Mouse (Mus musculus) Muller cell, postnatal 12 days (primary cell): ENCODE measurements around the gene Ffar2.
A peak's percentile ranks its signal among the peaks of the same experiment; 100 is the strongest.

ENCODE experiments used
- DNase-seq: peaks from one replicate; pipeline ENCODE4 v3.0.0-alpha.2; 2015; ENCODE audit errors: inconsistent ontology term

Ffar2 gene

DNA sequence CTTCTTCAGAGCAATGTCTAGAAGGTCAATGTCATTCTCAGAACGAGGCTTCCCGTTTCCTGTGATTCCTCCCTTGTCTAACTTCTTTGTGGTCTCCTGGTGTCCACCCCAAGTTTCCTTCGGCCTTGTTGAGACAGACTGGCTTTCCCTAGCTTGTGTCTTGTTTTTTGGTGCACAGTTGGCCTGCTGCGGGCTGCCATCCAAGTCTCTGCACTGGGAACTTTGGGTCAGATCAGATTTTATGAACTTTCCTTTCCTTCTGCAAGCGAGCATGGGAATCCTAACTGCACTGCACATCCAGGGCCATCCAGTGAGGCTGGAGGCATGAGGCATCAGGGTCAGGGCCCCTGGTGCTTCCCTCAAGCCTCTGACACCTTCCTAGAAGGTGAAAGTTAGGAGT is 2.0 kb downstream of the Ffar2 start:
- no peak for DNase-seq

DNA sequence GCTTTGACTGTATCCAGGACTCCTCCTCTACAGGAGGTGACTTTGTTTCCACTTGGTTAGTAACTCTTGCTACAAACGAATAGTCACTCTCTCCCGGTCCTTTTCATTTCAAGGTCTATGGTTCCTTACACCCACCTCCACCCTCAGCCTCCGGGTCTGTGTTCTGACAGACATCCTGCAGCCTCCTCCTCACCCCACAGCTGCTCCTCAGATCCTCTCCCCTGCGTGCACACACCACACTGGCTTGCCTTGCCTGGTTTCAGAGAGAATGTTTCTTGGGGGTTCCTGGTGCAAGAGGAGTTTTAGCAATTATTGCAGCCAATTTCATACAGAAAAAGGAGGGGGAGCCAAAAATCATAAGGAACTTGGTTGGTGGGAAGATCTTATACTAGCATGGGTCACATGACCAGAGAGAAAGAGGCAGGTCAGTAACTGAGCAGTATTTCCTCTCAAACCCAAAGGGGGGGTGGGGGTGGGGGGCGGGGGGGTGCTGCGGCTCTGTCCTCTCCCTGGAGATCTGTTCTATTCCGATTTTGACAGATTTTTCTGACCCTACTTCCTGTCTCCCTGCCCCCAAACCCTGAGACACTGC is 2.6 kb downstream of the Ffar2 start:
- DNase-seq = no peak

DNA sequence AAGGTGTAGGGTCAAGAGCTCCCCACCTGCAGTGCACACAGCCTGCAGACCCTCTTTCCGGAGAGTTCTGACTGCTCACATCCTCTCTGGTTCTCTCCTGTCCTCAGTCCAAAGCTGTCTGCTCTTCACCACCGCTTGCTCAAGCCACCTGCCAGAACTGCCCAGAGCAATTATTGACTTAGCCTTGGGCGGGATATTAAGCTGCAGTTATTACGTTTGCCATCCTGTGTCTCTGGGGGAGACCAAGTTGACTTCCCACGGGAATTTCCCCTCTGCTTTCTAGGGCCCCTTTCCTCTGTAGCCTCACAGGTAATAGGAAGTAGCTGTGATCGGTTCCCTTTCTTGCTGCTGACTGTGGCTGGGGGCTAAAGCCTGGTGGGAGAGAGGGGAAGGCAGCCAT is 3.4 kb downstream of the Ffar2 start:
- no peak for DNase-seq

DNA sequence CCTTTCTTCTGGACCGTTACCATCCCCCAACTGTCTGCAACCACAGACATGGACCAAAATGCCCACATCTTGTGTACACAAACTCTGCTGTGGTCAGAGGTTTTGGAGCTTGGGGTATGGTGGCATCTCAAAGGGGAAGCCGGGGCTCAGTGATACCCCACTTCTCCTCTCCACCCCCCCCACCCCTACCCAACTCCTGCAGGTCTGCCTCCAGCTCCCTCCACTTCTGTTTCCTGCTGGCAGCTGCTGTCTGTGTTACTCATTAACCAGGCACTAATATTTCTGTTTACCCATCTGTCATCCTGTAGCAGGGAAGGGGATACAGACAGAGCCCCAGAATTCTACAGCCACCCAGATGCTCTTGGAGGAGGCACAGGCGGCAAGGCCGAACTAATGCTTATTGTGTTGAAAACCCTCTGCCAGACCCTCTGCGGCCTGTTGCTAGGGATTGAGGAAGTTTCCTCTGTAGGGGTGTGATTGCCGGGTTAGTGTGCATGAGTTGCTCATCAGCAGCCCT is 11.2 kb downstream of the Ffar2 start:
- no peak for DNase-seq

DNA sequence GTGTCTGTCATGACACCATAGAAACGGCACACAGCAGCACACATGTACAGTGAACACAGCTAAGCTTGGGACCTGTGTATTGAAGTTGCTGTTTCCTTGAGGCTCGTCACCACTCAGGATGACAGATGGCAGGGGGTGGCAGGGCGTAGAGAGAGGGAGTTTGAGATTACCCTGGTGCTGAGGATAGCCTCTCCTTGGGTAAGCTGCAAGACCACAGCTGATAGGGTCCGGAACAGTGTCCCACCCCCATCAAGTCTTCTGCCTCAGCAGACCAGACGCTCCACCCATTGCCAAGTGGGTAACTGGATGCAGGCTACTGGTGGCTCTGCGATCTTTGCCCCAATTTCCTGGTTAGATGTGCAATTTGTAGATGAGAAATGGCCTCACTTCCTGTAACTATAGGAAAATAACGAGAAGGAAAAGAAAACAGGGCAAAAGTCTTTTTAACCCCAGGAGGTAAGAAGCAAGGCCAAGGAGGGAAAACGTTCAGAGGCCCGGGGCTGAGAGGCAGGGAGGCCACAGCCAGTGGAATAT is 11.8 kb downstream of the Ffar2 start:
- DNase-seq = no peak

DNA sequence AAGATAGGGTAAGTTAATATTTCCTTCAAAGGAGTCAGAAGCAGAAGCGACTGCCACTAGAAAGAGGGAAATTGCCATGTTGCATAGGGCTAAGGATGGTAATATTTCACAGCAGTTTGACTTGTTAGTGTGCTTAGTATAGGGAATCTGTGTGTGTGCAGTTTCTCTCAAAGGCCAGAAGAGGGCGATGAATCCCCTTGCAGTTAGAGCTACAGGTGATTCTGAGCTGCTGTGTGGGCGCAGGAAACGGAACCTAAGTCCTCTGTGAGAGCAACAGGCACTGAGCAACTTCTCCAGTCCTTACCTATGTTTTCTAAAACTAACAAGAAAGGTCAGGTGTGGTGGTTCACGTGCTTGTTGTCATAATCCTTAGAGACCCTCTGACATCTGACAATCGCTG is 13.3 kb downstream of the Ffar2 start:
- no peak for DNase-seq

DNA sequence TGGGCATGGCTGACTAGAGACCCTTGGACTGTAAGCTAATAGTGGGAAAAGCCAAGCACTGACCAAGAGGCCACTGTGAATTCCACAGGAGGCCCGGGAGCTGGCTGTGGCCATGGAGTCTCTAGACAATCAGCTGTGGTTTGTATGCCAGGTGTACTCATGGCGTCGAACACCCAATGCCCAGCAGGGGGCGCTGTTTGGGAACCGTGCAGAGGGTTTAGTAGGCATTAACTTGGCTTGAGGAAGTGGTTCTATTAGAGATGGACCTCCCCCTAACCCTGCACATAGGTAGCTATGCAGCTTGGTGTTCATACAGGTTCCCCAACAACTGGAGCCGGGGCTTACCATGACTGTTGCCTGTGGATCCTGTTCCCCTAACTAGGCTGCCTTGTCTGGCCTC is 17.7 kb downstream of the Ffar2 start:
- no peak for DNase-seq

DNA sequence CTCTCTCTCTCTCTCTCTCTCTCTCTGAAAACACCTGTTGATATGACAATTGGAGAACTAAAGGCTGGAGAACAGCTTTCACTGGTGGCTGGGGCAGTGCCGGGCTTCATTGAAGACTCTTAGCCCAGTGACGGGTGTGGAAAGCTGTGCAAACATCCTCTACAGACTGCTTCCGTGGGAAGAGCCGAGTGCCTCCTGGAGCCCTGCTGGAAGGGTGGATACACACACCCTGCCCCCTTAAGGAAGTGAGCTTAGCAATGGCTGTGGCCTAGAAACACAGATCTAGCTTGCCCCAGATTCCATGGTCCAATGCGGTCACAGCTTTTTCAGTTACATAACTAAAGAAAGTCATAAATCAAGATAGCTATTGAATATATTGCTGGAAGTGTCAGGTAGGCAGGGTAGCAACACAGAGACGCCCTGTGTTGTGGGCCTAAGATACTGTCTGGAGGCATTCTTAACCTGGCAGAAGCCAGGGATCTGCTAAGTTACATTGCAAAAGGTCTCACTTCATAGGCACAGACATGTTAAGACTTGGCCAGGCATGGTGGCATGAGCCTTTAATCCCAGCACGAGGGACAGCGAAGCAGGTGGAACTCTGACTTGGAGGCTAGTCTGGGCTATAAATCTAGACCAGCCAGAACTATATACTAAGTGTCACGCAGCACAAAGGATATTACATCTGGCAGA is 19.4 kb downstream of the Ffar2 start:
- DNase-seq = no peak

DNA sequence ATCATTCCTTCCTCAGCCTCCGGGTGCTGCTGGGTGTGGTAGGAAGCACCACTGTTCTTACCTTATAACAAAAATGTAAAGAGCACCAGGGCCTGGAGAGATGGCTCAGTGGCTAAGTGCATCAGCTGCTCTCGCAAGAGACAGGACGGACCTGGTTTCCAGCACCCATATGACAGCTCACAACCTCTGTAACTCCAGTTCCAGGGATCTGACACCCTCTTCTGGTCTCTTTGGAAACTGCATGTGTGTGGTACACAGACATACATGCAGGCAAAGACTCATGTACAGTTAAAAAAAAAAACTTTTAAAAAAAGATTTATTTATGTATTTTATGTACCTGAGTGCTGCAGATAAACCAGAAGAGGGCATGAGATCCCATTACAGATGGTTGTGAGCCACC is 20.3 kb downstream of the Ffar2 start:
- no peak for DNase-seq

DNA sequence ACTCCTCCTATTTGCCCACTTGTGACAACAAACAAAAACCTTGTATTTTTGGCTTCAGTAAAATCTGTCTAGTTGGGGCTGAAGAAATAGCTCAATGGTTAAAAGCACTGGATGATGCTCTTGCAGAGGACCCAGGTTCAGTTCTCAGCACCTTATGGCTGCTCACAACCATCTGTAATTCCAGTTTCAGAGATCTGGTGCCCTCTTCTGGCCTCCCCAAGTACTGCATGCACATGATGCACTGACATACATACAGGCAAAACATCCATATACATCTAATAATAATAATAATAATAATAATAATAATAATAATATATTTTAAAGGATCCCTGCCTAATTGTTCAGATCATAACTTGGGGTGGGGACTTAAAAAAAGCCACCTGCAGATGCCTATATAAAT is 22.9 kb downstream of the Ffar2 start:
- no peak for DNase-seq

DNA sequence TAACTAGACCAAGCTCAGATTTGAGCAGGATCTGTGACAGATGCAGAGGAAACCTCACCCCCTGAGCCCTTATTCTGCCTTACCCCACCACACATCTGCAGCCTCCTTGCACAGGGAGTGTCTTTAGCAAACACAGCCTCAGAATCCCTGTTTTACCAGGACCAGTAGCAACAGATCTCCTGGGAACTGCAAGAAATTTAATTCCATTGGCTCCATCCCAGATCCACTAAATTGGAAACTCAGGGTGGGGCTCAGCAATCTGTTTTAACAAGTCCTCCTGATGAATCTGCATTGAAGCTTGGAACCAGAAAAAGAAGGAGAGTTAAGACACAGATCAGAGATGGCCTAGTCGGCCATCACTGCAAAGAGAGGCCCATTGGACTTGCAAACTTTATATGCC is 26.8 kb downstream of the Ffar2 start:
- DNase-seq = no peak

DNA sequence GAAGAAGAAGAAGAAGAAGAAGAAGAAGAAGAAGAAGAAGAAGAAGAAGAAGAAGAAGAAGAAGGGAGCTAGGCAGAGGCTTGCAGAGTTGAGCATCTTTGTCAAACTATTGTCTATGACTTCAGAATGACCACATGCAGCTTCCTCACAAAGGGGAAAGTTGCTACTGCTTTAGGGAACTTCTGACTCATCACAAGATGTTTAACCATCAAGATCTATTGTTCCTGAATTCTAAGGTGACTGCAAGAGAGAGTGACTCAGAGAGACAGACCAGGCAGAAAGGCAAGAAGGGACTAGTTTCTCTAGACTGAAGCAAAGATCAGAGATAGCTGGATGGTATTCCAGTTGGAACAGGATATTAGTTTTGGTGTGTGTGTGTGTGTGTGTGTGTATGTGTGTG is 28.7 kb downstream of the Ffar2 start:
- peak; percentile 7 for DNase-seq

DNA sequence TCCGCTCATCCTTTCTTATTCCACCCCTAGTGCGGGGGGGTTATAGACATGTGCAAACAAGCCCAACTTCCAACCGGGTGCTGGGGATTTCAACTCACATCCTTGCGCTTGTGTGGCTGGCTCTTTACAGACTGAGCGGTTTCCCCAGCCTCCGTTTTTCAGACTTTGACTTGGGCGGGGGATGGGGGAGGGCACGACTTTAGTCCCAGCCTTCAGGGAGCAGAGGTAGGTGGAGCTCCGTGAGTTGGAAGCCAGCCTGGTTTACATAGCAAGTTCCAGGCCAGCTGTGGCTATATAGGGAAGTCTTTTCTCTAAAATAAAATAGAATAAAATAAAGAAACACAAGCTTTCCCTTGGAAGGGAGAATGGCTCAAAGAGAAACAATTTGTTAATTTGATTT is 31.7 kb downstream of the Ffar2 start:
- no peak for DNase-seq

DNA sequence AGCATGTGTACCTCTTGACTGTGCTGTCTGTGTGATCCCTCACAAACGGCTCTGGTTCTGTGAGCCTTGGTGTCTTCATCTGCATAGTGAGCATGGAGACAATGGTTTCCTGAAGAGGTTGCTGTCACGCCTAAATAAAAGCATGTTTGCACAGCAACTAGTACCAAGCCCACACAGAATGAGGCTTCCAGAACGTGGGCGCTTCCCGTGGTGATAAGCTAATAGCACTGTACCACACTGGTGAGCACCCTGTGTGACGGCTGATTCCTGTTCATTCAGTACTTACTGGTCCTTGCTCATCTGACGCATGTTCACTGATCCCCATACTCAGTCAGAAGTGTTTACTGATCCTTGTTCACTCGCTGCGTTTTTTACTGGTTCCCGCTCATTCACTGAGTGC is 33.4 kb downstream of the Ffar2 start:
- no peak for DNase-seq

DNA sequence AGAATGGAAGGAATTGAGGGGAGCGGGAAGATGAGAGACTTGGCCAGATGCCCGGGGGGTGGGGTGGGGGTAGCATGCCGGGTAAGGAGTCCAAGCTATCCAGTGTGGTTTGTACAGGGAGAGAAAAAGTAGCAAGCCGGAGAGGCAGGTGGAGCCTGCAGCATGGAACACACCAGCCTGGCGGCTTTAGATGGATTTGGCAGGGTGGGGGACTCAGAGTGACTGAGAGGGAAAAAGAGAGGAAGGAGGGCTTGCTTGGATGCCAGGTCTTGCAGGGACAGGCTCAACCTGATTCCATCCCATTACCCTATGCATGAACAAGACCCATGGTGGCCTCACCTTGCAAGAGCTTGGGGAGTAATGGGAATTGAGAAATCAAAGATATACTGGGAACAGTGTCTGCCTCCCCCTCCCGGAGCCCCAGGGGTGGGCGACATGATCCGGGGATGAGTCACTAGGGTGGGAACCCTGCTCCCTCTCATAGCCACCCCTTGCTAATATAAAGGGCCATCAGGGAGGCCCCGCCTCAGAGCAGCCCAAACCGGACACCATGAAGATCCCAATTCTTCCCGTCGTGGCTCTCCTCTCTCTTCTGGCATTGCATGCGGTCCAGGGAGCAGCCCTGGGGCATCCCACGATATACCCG is 36.1 kb downstream of the Ffar2 start, which contains the start of gene Krtdap:
Krtdap (plus strand) TSS at position 520 of the 646 bp plus-strand sequence.
- no peak for DNase-seq

DNA sequence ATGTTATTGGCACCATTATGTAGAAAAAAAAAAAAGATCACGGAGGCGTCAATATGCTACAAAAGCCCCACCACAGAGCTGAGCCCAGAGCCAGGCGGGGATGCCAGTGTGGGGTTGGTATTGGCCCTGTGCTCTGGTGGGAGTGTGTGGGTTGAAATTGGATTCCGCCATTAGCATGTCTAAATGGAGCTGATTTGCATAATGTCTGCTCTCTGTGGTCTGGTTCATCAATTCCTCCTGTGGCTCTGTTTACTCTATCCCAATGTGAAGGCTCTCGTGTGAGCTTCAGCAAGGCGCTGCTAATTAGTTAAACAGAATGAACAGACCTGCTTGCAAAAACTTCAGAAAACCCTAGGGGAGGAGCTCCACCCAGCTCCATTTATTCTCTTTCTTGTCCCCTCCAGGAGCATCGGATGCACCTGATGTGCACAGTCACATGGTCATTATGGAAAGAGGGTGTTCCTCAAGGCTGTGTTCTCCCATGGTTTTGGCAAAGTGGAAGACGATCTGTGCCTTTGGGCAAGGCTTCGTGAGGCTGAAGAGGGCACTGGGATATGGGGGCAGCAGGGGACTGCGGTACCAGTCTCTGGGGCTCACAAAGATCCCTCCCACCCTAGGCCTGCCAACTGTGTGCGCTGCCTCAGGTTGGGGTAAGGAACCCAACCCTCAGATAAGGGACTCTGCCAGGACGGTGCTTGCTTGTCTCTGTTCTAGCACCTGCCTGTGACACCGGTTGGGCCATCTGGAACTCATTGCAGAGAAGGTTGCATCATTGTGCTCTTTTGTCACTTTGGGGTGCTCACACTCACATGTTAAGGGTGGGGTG is 37.6 kb downstream of the Ffar2 start:
- peak; percentile 2 for DNase-seq

DNA sequence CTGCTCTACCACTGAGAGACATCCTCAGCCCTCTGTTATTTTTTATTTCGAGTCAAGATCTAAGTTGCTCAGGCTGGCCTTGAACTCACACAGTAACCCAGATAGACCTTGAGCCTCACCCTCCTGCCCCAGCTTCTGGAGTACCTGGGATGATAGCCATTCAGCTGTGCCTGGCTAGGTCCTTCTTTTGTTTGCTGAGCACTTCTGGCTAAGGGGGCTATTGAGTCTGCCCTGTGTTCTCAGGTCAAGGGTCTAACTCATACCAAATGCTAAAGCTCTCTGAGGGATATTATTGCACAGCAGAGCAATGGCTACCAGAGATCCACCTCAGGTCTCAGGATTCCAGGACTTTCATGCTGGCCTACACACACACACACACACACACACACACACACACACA is 38.4 kb downstream of the Ffar2 start:
- DNase-seq = no peak

DNA sequence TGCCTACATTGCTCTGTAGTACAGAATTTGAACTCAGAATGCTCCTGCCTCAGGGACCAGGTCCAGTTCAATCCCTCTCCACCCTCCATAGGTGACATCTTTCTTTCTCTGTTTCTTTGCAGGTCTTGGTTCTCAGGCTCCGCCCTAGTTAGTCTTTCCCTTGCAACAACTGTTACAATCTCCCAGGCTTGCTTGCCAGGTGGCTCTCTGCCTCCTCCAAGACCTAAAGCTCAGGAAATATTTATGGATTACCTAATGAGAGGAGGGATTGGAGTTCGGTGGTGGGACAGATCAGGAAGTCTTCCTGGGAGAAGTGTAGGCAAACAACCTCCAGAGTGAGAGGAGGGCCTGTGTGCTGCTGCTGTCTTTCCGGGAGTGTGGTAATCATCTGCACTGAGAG is 40.9 kb downstream of the Ffar2 start:
- DNase-seq = no peak

DNA sequence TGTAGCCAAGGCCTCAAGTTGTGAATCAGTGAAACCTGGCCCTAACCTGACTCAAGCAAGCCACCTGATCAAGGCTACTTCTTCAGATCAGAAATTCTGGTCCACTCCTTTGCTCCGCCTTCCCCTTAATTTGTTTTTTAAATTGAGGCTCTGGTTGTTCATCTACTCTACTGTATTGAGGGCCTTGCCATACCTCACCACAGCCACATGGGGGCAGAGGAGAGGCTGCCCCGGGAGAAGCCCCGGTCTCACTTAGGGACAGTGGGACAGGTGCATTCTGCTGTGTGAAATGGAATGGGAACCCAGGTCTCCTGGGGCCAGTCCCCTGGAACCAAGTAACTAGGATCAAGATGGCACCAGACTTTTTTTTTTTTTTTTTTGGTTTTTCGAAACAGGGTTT is 41.8 kb downstream of the Ffar2 start:
- DNase-seq = no peak

DNA sequence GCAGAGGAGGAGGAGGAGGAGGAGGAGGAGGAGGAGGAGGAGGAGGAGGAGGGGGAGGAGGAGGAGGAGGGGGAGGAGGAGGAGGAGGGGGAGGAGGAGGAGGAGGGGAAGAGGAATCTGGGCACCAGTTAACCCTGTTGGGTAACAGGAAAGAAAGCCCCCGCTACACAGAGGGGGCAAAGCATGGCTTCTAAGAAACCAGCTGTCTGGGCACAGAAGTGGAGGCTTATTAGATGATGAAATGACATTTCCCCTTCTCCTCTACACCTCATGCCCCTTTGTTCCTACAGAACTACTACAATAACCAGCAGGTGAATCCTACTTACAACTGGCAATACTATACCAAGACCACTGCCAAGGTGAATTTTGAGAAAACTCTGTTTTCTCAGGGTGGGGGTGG is 45.7 kb downstream of the Ffar2 start:
- DNase-seq = no peak

DNA sequence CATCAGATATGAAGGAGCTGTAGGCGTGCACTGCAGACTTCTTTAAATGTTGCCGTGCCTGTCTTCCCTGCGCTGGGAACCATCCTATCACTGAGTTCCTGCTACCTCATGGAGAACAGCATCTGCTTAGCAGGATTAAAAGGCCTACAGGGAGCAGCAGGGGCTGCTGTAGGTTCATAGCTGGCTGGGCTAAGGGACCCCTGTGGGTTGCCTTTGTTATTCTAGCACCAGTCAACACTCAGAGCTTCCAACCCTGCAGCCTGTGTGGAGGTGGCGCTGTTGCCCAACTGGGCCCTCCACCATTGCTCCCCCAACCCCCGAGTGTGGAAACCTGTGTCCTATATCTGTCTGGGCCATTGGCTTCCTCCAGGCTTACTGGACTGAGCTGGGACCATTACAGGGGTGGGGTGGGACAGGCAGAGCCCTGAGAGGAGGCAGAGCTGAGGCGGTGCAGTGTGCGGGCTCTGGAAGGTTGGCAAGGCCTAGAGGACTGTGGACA is 46.4 kb downstream of the Ffar2 start:
- no peak for DNase-seq

DNA sequence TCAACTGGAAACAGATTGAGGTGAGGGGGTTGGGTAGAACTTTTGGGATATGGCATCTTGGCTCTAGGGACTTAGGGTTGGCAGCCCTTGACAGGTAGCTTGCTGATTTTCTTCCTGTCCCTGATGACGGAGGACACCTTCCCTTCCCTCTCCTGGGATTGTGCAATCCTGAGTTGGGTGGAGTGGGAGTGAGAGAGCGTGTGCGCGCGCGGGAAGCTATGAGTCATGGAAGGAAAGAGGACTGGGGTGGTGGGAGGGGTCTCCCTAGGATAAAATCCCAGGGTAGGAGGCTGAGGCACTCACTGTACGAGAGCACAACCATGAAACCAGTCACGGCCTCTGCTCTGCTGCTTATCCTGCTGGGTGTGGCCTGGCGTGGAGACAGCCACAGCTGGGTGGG is 47.5 kb downstream of the Ffar2 start:
- DNase-seq = no peak
